Mouse (Mus musculus): ENCODE results near the gene Gm10203. TPM values are rescaled to one million over a fixed set of nuclear protein-coding genes. Genes with fewer than 3 reads are reported as not detected.
"Not testable (repeated sequence)": the region's sequence is repeated elsewhere in the genome, so short reads cannot be mapped to it uniquely, and the experiment has no call there.

Gene Gm10203
- total RNA-seq (2012; rRNA removed) = not detected in 2 replicates

DNA sequence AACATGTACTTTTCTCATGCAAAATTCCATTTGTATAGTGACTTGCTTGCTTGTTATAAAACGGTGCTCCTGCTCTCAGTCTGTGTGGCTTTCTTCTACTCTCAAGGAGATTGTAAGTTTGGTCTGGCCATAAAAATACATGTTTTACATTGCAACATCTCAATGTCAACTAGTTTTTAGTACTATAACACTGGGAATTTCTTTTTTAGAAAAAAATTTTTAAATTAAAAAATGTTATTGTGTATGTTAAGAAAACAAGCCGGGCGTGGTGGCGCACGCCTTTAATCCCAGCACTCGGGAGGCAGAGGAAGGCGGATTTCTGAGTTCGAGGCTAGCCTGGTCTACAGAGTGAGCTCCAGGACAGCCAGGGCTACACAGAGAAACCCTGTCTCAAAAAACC is at the start of gene Gm10203:
Gene Gm10203 (plus strand): TSS at position 301 of the 400 bp plus-strand sequence.
- in situ Hi-C loops (cut with MboI; ENCODE audit: low sequenced_read_pairs in 2 of 2, unreplicated experiment in 2 of 2) = loop anchor here (5.0 to 10.0 kb wide), 2 partner anchors 245 to 247 kb away; no protein-coding TSS in a partner anchor
- peak within 1 kb of the TSS; percentile 98 for H3K27ac ChIP-seq (ENCODE audit: insufficient read depth, low read depth, low read length, poor library complexity, severe bottlenecking)
- H3K4me1 ChIP-seq (ENCODE audit: control insufficient read depth in 2 of 2, insufficient read depth in 2 of 2, low read length in 2 of 2, poor library complexity in 1 of 2) = peaks cover 5 to 19% of the 10 kb centered on the region in 2 experiments
- H3K9me3 ChIP-seq (ENCODE audit: control insufficient read depth, insufficient read depth, low read depth, low read length); DNase-seq (ENCODE audit: low read depth, low spot score); H3K36me3 ChIP-seq (ENCODE audit: control insufficient read depth, insufficient read depth, low read length, poor library complexity, severe bottlenecking); H3K4me3 ChIP-seq (ENCODE audit: insufficient read depth in 1 of 2, low read depth in 1 of 2, low read length in 2 of 2, poor library complexity in 1 of 2, severe bottlenecking in 1 of 2): not testable (repeated sequence)
- H3K9ac ChIP-seq (ENCODE audit: insufficient read depth, low read depth, low read length, poor library complexity, severe bottlenecking) = peak within 1 kb of the TSS; percentile 28; the same call in 1 of the 2 replicates

DNA sequence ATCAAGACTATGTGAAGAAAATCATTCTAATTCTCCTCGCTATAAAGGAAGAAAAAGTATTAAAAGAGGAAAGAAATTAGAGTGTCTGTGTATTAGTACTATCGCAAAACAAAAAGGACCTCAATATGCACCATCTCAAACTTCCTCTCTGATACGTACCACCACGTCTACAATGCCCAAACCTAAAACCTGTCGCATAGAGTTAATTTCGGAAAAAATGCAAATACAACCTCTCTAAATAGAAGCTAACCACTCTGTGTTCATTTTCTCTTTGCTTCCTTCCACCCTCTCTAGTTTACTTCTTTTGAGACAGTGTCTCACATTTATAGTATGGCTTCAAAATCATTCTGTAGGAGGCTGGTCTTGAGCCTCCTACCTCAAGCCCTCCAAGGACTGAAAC is 37.6 kb upstream of the Gm10203 start:
- Histone ChIP-seq H3K4me3 (ENCODE audit: insufficient read depth in 1 of 2, low read depth in 1 of 2, low read length in 2 of 2, poor library complexity in 1 of 2, severe bottlenecking in 1 of 2) (no peak overlapping the region), H3K36me3 (ENCODE audit: control insufficient read depth, insufficient read depth, low read length, poor library complexity, severe bottlenecking) (no peaks in the 10 kb centered on the region), H3K4me1 (ENCODE audit: control insufficient read depth in 2 of 2, insufficient read depth in 2 of 2, low read length in 2 of 2, poor library complexity in 1 of 2) (no peaks in the 10 kb centered on the region), H3K9ac (ENCODE audit: insufficient read depth, low read depth, low read length, poor library complexity, severe bottlenecking) (no peak overlapping the region), H3K27ac (ENCODE audit: insufficient read depth, low read depth, low read length, poor library complexity, severe bottlenecking) (no peak overlapping the region), H3K9me3 (ENCODE audit: control insufficient read depth, insufficient read depth, low read depth, low read length) (no peaks in the 10 kb centered on the region)
- in situ Hi-C loops (cut with MboI; ENCODE audit: low sequenced_read_pairs in 2 of 2, unreplicated experiment in 2 of 2) = no loop called here
- no peak for DNase-seq (ENCODE audit: low read depth, low spot score)
- TF ChIP-seq HCFC1 (IDR thresholded peaks at IDR 0.05; ENCODE audit: borderline replicate concordance, insufficient read depth, low read length) = no peak
- no peak for TF ChIP-seq MAFK (IDR thresholded peaks at IDR 0.05; ENCODE audit: insufficient read depth, low read depth, low read length)
- TF ChIP-seq ZC3H11A (IDR thresholded peaks at IDR 0.05; ENCODE audit: borderline replicate concordance, low read depth, low read length) = no peak
- TF ChIP-seq ZNF384 (IDR thresholded peaks at IDR 0.05; ENCODE audit: low read depth, low read length) = no peak
- TF ChIP-seq CHD2 (IDR thresholded peaks at IDR 0.05; ENCODE audit: low read depth, low read length) = no peak

DNA sequence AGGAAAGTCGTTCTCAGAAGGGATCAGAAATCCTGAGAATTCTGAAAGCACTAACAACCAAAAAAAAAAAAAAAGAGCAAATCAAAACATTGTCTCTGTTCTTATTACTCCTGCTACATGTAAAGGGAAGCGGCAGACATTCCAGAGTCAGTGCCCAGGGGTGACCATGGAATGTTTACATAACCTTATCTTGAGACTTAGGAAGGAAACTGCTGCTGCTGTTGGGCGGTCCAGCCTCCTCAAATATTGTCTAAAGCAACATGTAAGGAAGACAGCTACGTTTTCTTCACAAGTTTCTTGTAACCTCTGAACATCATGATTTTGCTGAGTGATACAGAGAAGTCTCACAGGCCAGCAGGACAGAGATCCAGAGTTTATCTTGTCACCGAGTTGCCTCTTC is 36.5 kb upstream of the Gm10203 start:
- DNase-seq (ENCODE audit: low read depth, low spot score) = no peak
- TF ChIP-seq MAFK (IDR thresholded peaks at IDR 0.05; ENCODE audit: insufficient read depth, low read depth, low read length) (no peak), ZNF384 (IDR thresholded peaks at IDR 0.05; ENCODE audit: low read depth, low read length) (no peak), HCFC1 (IDR thresholded peaks at IDR 0.05; ENCODE audit: borderline replicate concordance, insufficient read depth, low read length) (no peak), CHD2 (IDR thresholded peaks at IDR 0.05; ENCODE audit: low read depth, low read length) (no peak)
- Histone ChIP-seq H3K4me3 (ENCODE audit: insufficient read depth in 1 of 2, low read depth in 1 of 2, low read length in 2 of 2, poor library complexity in 1 of 2, severe bottlenecking in 1 of 2) (no peak overlapping the region), H3K4me1 (ENCODE audit: control insufficient read depth in 2 of 2, insufficient read depth in 2 of 2, low read length in 2 of 2, poor library complexity in 1 of 2) (no peaks in the 10 kb centered on the region), H3K9me3 (ENCODE audit: control insufficient read depth, insufficient read depth, low read depth, low read length) (no peaks in the 10 kb centered on the region), H3K9ac (ENCODE audit: insufficient read depth, low read depth, low read length, poor library complexity, severe bottlenecking) (no peak overlapping the region), H3K36me3 (ENCODE audit: control insufficient read depth, insufficient read depth, low read length, poor library complexity, severe bottlenecking) (no peaks in the 10 kb centered on the region), H3K27ac (ENCODE audit: insufficient read depth, low read depth, low read length, poor library complexity, severe bottlenecking) (no peak overlapping the region)
- in situ Hi-C loops (cut with MboI; ENCODE audit: low sequenced_read_pairs in 2 of 2, unreplicated experiment in 2 of 2) = no loop called here

DNA sequence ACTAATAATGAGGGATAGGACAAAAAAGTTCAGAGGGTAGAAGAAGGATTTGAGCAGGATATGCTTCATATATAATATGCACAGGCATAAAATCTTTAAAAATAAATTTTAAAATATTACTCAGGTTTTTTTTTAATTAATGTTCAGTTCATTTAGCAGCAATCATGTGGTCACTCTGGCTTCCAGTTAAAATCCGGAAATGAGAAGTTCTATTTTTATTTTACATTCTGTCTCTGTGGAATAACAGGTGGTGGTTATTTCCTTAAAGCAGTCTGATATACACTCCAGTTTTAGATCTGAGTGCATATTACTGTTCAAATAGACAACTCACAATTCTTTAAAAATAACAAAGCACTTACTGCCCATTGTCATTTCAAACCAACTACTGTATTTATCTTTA is 35.4 kb upstream of the Gm10203 start:
- Histone ChIP-seq H3K4me1 (ENCODE audit: control insufficient read depth in 2 of 2, insufficient read depth in 2 of 2, low read length in 2 of 2, poor library complexity in 1 of 2) (no peaks in the 10 kb centered on the region), H3K4me3 (ENCODE audit: insufficient read depth in 1 of 2, low read depth in 1 of 2, low read length in 2 of 2, poor library complexity in 1 of 2, severe bottlenecking in 1 of 2) (no peak overlapping the region), H3K27ac (ENCODE audit: insufficient read depth, low read depth, low read length, poor library complexity, severe bottlenecking) (no peak overlapping the region), H3K36me3 (ENCODE audit: control insufficient read depth, insufficient read depth, low read length, poor library complexity, severe bottlenecking) (no peaks in the 10 kb centered on the region), H3K9ac (ENCODE audit: insufficient read depth, low read depth, low read length, poor library complexity, severe bottlenecking) (no peak overlapping the region), H3K9me3 (ENCODE audit: control insufficient read depth, insufficient read depth, low read depth, low read length) (no peaks in the 10 kb centered on the region)
- DNase-seq (ENCODE audit: low read depth, low spot score) = no peak
- in situ Hi-C loops (cut with MboI; ENCODE audit: low sequenced_read_pairs in 2 of 2, unreplicated experiment in 2 of 2) = no loop called here
- TF ChIP-seq CHD2 (IDR thresholded peaks at IDR 0.05; ENCODE audit: low read depth, low read length) (no peak), ZNF384 (IDR thresholded peaks at IDR 0.05; ENCODE audit: low read depth, low read length) (no peak), HCFC1 (IDR thresholded peaks at IDR 0.05; ENCODE audit: borderline replicate concordance, insufficient read depth, low read length) (no peak), ZC3H11A (IDR thresholded peaks at IDR 0.05; ENCODE audit: borderline replicate concordance, low read depth, low read length) (no peak), MAFK (IDR thresholded peaks at IDR 0.05; ENCODE audit: insufficient read depth, low read depth, low read length) (no peak)

DNA sequence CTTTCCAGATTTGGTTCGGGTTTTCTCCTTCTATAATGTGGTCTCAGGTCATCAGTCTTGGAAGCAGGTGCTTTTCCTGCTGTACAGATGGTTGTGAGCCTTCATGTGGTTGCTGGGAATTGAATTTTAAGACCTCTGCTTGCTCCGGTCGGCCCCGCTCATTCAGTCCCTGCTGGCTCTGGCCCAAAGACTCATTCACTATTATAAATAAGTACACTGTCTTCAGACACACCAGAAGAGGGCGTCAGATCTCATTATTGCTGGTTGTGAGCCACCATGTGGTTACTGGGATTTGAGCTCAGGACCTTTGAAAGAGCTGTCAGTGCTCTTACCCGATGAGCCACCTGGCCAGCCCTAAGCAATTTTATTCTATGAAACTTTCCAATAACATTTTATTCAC is 34.6 kb upstream of the Gm10203 start:
- no peak overlapping the region for H3K9ac ChIP-seq (ENCODE audit: insufficient read depth, low read depth, low read length, poor library complexity, severe bottlenecking)

More for the DNA sequence above, 34.6 kb upstream of the Gm10203 start:
- no peaks in the 10 kb centered on the region for H3K36me3 ChIP-seq (ENCODE audit: control insufficient read depth, insufficient read depth, low read length, poor library complexity, severe bottlenecking)
- no peaks in the 10 kb centered on the region; a peak in 1 of 4 replicates for H3K4me1 ChIP-seq (ENCODE audit: control insufficient read depth in 2 of 2, insufficient read depth in 2 of 2, low read length in 2 of 2, poor library complexity in 1 of 2)
- TF ChIP-seq CHD2 (IDR thresholded peaks at IDR 0.05; ENCODE audit: low read depth, low read length) = no peak
- no peak for TF ChIP-seq HCFC1 (IDR thresholded peaks at IDR 0.05; ENCODE audit: borderline replicate concordance, insufficient read depth, low read length)
- TF ChIP-seq MAFK (IDR thresholded peaks at IDR 0.05; ENCODE audit: insufficient read depth, low read depth, low read length) = no peak
- TF ChIP-seq ZNF384 (IDR thresholded peaks at IDR 0.05; ENCODE audit: low read depth, low read length) = no peak
- no peak for TF ChIP-seq ZC3H11A (IDR thresholded peaks at IDR 0.05; ENCODE audit: borderline replicate concordance, low read depth, low read length)
- H3K27ac ChIP-seq (ENCODE audit: insufficient read depth, low read depth, low read length, poor library complexity, severe bottlenecking) = no peak overlapping the region
- H3K9me3 ChIP-seq (ENCODE audit: control insufficient read depth, insufficient read depth, low read depth, low read length) = no peaks in the 10 kb centered on the region
- in situ Hi-C loops (cut with MboI; ENCODE audit: low sequenced_read_pairs in 2 of 2, unreplicated experiment in 2 of 2) = no loop called here
- H3K4me3 ChIP-seq (ENCODE audit: insufficient read depth in 1 of 2, low read depth in 1 of 2, low read length in 2 of 2, poor library complexity in 1 of 2, severe bottlenecking in 1 of 2) = no peak overlapping the region
- no peak for DNase-seq (ENCODE audit: low read depth, low spot score)

Data from ES-E14 (cell line).